Comparison of ENCODE assay signal across 24 mouse cellular contexts in the genomic region with DNA sequence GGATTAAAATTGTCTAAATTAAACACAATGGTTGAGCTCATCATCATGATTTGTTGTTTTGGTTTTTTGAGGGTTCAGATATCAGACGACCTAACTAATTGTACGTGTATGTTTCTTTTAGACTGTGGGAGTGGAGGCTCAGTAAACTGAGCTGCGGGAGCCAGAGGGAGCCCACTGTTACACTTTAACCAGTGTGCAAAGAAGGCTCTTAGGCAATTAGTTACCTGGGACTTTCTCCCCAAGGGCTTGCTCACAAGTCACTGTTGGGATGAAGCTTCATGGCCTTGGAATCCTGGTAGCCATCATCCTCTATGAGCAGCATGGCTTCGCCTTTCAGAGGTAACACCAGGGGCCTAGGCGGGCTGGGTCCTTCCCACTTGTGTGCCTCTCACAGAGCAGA. TPM values are rescaled to one million over a fixed set of nuclear protein-coding genes. Genes with fewer than 3 reads are reported as not detected.
A peak's percentile ranks its signal among the peaks of the same experiment; 100 is the strongest.
DNase-seq lines count a peak whose midpoint lies in the region; ATAC-seq and TF ChIP-seq lines count a peak whose summit lies in the region.
"Had no signal": no experiment of that assay in that cellular context is flagged by ENCODE, and none has a peak within 500 bp of the region (broad histone marks: within the 10 kb centered on the region; RNA-seq: fewer than 3 reads in every experiment).

A gene (plus strand): TSS at position 201 of the 400 bp plus-strand sequence.

- H3K9ac ChIP-seq in liver, adult 2 months (ENCODE audit: low read depth, low read length) = peak within 1 kb of the TSS; percentile 66
- no peak within 1 kb of the TSS for H3K9ac ChIP-seq in kidney, embryonic 16.5 days (replicated peaks; ENCODE audit: low read length)
- H3K9ac ChIP-seq in liver, embryonic 12.5 days = no peak within 1 kb of the TSS
- H3K9ac ChIP-seq in forebrain, embryonic 16.5 days (replicated peaks; ENCODE audit: low read depth, low read length) = no peak within 1 kb of the TSS
- H3K9ac ChIP-seq: forebrain, embryonic 15.5 days; hindbrain, embryonic 13.5 days; lung, embryonic 14.5 days; neural tube, embryonic 13.5 days had no signal

- peaks cover 19% of the 10 kb centered on the region; the same call in 1 of the 2 replicates for H3K4me1 ChIP-seq in liver, adult 2 months (ENCODE audit: control insufficient read depth, insufficient read depth, low read length)
- 0 out of 2 replicates have a peak, but pooled peaks cover 6% of the 10 kb centered on the region for H3K4me1 ChIP-seq in kidney, embryonic 16.5 days (ENCODE audit: insufficient read depth, low read length)
- peaks cover 13% of the 10 kb centered on the region for H3K4me1 ChIP-seq in liver, embryonic 12.5 days
- peaks cover 16% of the 10 kb centered on the region for H3K4me1 ChIP-seq in forebrain, embryonic 16.5 days (replicated peaks; ENCODE audit: control insufficient read depth, insufficient read depth, low read length)
- H3K4me1 ChIP-seq: heart, embryonic 10.5 days; hindbrain, embryonic 13.5 days; limb, embryonic 10.5 days; neural tube, embryonic 13.5 days had no signal

- no peaks in the 10 kb centered on the region for H3K27me3 ChIP-seq in liver, adult 2 months (ENCODE audit: control insufficient read depth, insufficient read depth, low read length)
- no peaks in the 10 kb centered on the region for H3K27me3 ChIP-seq in kidney, embryonic 16.5 days (ENCODE audit: insufficient read depth, low read length)
- no peaks in the 10 kb centered on the region for H3K27me3 ChIP-seq in liver, embryonic 12.5 days (replicated peaks)
- no peaks in the 10 kb centered on the region for H3K27me3 ChIP-seq in forebrain, embryonic 16.5 days (replicated peaks; ENCODE audit: control insufficient read depth, insufficient read depth, low read length)
- H3K27me3 ChIP-seq: forebrain, embryonic 15.5 days; hindbrain, embryonic 13.5 days; neural tube, embryonic 13.5 days had no signal

- WGBS in liver, adult 2 months = 25% methylated on average over 5 of the region's 5 CpGs
- WGBS in kidney, embryonic 16.5 days = 55% methylated on average over 5 of the region's 5 CpGs
- WGBS in liver, embryonic 12.5 days (ENCODE audit: insufficient replicate concordance) = 67% methylated on average over 5 of the region's 5 CpGs
- WGBS in forebrain, embryonic 16.5 days = 95% methylated on average over 5 of the region's 5 CpGs

- H3K9me3 ChIP-seq in kidney, embryonic 16.5 days (ENCODE audit: low read length) = no peaks in the 10 kb centered on the region
- no peaks in the 10 kb centered on the region for H3K9me3 ChIP-seq in liver, embryonic 12.5 days (replicated peaks)
- no peaks in the 10 kb centered on the region for H3K9me3 ChIP-seq in forebrain, embryonic 16.5 days (ENCODE audit: control insufficient read depth, low read length)
- H3K9me3 ChIP-seq: forebrain, embryonic 15.5 days; heart, embryonic 10.5 days; hindbrain, embryonic 13.5 days; limb, embryonic 10.5 days; neural tube, embryonic 13.5 days had no signal

- 0 out of 2 replicates have a peak within 1 kb of the TSS, but pooled peaks have one; percentile 13 for H3K4me2 ChIP-seq in kidney, embryonic 16.5 days (replicated peaks; ENCODE audit: low read depth, low read length)
- H3K4me2 ChIP-seq in liver, embryonic 12.5 days = peak within 1 kb of the TSS; percentile 21
- H3K4me2 ChIP-seq in forebrain, embryonic 16.5 days (ENCODE audit: low read length) = no peak within 1 kb of the TSS
- H3K4me2 ChIP-seq: forebrain, embryonic 15.5 days; hindbrain, embryonic 13.5 days; lung, embryonic 14.5 days; midbrain, embryonic 11.5 days; neural tube, embryonic 13.5 days had no signal

- peak; percentile 95 for DNase-seq in liver, adult 2 months (ENCODE audit: extremely low read depth, low read depth, low spot score)
- DNase-seq in liver = no peak
- DNase-seq in natural killer cell, adult 2 months (ENCODE audit: low spot score in 2 of 2) = no peak
- no peak for DNase-seq in spleen, postnatal 4 days (ENCODE audit: low spot score in 2 of 2)
- DNase-seq: B cell, adult 2 months; cerebellum, postnatal 14 days; heart, postnatal 14 days; layer of hippocampus, postnatal 36 days; lung, embryonic 14.5 days; right cerebral cortex, postnatal 14 days; thymus, postnatal 36 days had no signal

- no peak for TF ChIP-seq POLR2A in liver, adult 2 months (IDR thresholded peaks at IDR 0.05; ENCODE audit: extremely low read depth, insufficient read depth, low read length)

- peaks cover 8% of the 10 kb centered on the region for H3K36me3 ChIP-seq in liver, adult 2 months (ENCODE audit: control insufficient read depth, insufficient read depth, low read length)
- no peaks in the 10 kb centered on the region for H3K36me3 ChIP-seq in kidney, embryonic 16.5 days (ENCODE audit: insufficient read depth, low read length)
- H3K36me3 ChIP-seq in liver, embryonic 12.5 days = no peaks in the 10 kb centered on the region
- no peaks in the 10 kb centered on the region for H3K36me3 ChIP-seq in forebrain, embryonic 16.5 days (ENCODE audit: control insufficient read depth, insufficient read depth)
- H3K36me3 ChIP-seq: forebrain, embryonic 15.5 days; heart, embryonic 10.5 days; hindbrain, embryonic 13.5 days; limb, embryonic 10.5 days; neural tube, embryonic 13.5 days had no signal

- peak within 1 kb of the TSS; percentile 43 for H3K4me3 ChIP-seq in liver, adult 2 months (ENCODE audit: insufficient read depth, low read depth, low read length)
- H3K4me3 ChIP-seq in kidney, embryonic 16.5 days (ENCODE audit: low read length) = no peak within 1 kb of the TSS
- peak within 1 kb of the TSS; percentile 11; the same call in 1 of the 2 replicates for H3K4me3 ChIP-seq in liver, embryonic 12.5 days
- H3K4me3 ChIP-seq in forebrain, embryonic 16.5 days (replicated peaks; ENCODE audit: low read length) = no peak within 1 kb of the TSS
- H3K4me3 ChIP-seq: forebrain, embryonic 15.5 days; heart, embryonic 10.5 days; hindbrain, embryonic 13.5 days; limb, embryonic 10.5 days; neural tube, embryonic 13.5 days had no signal

- peak; percentile 86 for ATAC-seq in kidney, embryonic 16.5 days (ENCODE audit: low FRiP score, low TSS enrichment)
- peak; percentile 42; the same call in 1 of the 2 replicates for ATAC-seq in liver, embryonic 12.5 days
- ATAC-seq in forebrain, embryonic 16.5 days = no peak
- ATAC-seq: forebrain, embryonic 15.5 days had no signal

- H3K79me2 ChIP-seq in liver, adult 2 months (ENCODE audit: control insufficient read depth, insufficient read depth, low read length) = peaks cover 12% of the 10 kb centered on the region; the same call in 1 of the 2 replicates

- peak within 1 kb of the TSS; percentile 79 for H3K27ac ChIP-seq in liver, adult 2 months (replicated peaks; ENCODE audit: insufficient read depth, low read depth, low read length)
- H3K27ac ChIP-seq in kidney, embryonic 16.5 days (ENCODE audit: low read length) = peak within 1 kb of the TSS; percentile 61
- peak within 1 kb of the TSS; percentile 46 for H3K27ac ChIP-seq in liver, embryonic 12.5 days
- H3K27ac ChIP-seq in forebrain, embryonic 16.5 days (ENCODE audit: low read length) = no peak within 1 kb of the TSS
- H3K27ac ChIP-seq: forebrain, embryonic 15.5 days; heart, embryonic 10.5 days; hindbrain, embryonic 13.5 days; limb, embryonic 10.5 days; macrophage; neural tube, embryonic 13.5 days had no signal

- no peak for TF ChIP-seq CTCF in liver, adult 2 months (IDR thresholded peaks at IDR 0.05; ENCODE audit: low read depth, low read length)

RNA-seq across cellular contexts. Expression of the gene that starts here (rescaled TPM):
- 480 and 574 TPM in 2 replicates for total RNA-seq in liver, adult 2 months (2014; rRNA removed)
- polyA plus RNA-seq in liver, adult 2 months (2012; rRNA removed) = 130 and 147 TPM in 2 replicates
- 18.2 and 19.8 TPM in 2 replicates for polyA plus RNA-seq in kidney, embryonic 16.5 days (2015; fragmentation: Nextera tagmentation; extraction: Ambion mirVana)
- 50.0 and 50.6 TPM in 2 replicates for polyA plus RNA-seq in liver, embryonic 12.5 days (2016; fragmentation: Nextera tagmentation; extraction: Ambion mirVana)
- not detected in 2 replicates for polyA plus RNA-seq in forebrain, embryonic 16.5 days (2015; fragmentation: Nextera tagmentation; extraction: Ambion mirVana)
- total RNA-seq: heart, postnatal 14 days; layer of hippocampus, postnatal 36 days; monocyte, adult 5-6 weeks had no signal
- polyA plus RNA-seq: forebrain, embryonic 15.5 days; hindbrain, embryonic 13.5 days; large intestine, adult 2 months; limb, embryonic 10.5 days; lung, embryonic 14.5 days; macrophage; midbrain, embryonic 11.5 days; neural tube, embryonic 13.5 days; testis, adult 2 months had no signal

Comparison
In these comparisons a context has a peak if more than half of its experiments do, and no peak if none do; other contexts are left out.
1. RNA of the gene that starts here (polyA plus RNA-seq): 130 to 147 TPM in liver, adult 2 months, 50.0 to 50.6 TPM in liver, embryonic 12.5 days and 18.2 to 19.8 TPM in kidney, embryonic 16.5 days; not detected in forebrain, embryonic 16.5 days; every median in the first group is over 10 times any median in the second.
2. H3K4me3 ChIP-seq: peak in liver, adult 2 months (single experiment) and liver, embryonic 12.5 days (single experiment); none in kidney, embryonic 16.5 days (single experiment) and forebrain, embryonic 16.5 days (single experiment).